Mouse (Mus musculus): Measurements from ENCODE around the gene Ylpm1. TPM values are rescaled to one million over a fixed set of nuclear protein-coding genes. Genes with fewer than 3 reads are reported as not detected.

The Ylpm1 gene
- polyA plus RNA-seq, 1 experiment from 2014 or later = 29.2 TPM

- Histone ChIP-seq H3K27ac (replicated peaks) (no peak overlapping the region), H3K4me1 (peaks cover 17% of the 10 kb centered on the region), H3K4me2 (replicated peaks) (peak overlapping the region; percentile 80), H3K9me3 (replicated peaks) (no peaks in the 10 kb centered on the region), H3K9ac (peak overlapping the region; percentile 79), H3K36me3 (peaks cover 15% of the 10 kb centered on the region), H3K4me3 (replicated peaks) (peak overlapping the region; percentile 90), H3K27me3 (no peaks in the 10 kb centered on the region)
- WGBS = 22% methylated on average over 15 of the region's 15 CpGs
- no peak for ATAC-seq (ENCODE audit: insufficient number of reproducible peaks, low FRiP score, low TSS enrichment, low read depth)
Measured at GRCm38 (mm10) chr12:84969656-84970427, 26.3 kb upstream of the Ylpm1 start.

- Histone ChIP-seq H3K27ac (replicated peaks) (0 out of 2 replicates have a peak within 1 kb of the TSS, but pooled peaks have one; percentile 22), H3K4me1 (peaks cover 17% of the 10 kb centered on the region), H3K9ac (peak within 1 kb of the TSS; percentile 79), H3K4me2 (replicated peaks) (peak within 1 kb of the TSS; percentile 80), H3K9me3 (replicated peaks) (no peaks in the 10 kb centered on the region), H3K4me3 (replicated peaks) (peak within 1 kb of the TSS; percentile 90), H3K36me3 (peaks cover 21% of the 10 kb centered on the region), H3K27me3 (no peaks in the 10 kb centered on the region)
- WGBS = under 1% methylated on average over 42 of the region's 42 CpGs
- peak; percentile 72; the same call in 1 of the 2 replicates for ATAC-seq (ENCODE audit: insufficient number of reproducible peaks, low FRiP score, low TSS enrichment, low read depth)
Measured at GRCm38 (mm10) chr12:84970428-84971096, 25.6 kb upstream of the Ylpm1 start, which contains the start of the genes Fcf1 and Arel1. Fcf1 (plus strand) TSS chr12:84970897. Arel1 (minus strand) TSS chr12:84970900.

GRCm38 (mm10) chr12:84979264-84979862 is 16.8 kb upstream of the Ylpm1 start:
- peaks cover 78% of the 10 kb centered on the region for H3K36me3 ChIP-seq
- no peak overlapping the region for H3K4me3 ChIP-seq (replicated peaks)
- H3K9me3 ChIP-seq (replicated peaks) = no peaks in the 10 kb centered on the region
- H3K4me2 ChIP-seq (replicated peaks) = no peak overlapping the region
- no peak overlapping the region for H3K9ac ChIP-seq
- ATAC-seq (ENCODE audit: insufficient number of reproducible peaks, low FRiP score, low TSS enrichment, low read depth) = no peak
- no peaks in the 10 kb centered on the region for H3K4me1 ChIP-seq
- no peak overlapping the region for H3K27ac ChIP-seq (replicated peaks)
- no peaks in the 10 kb centered on the region for H3K27me3 ChIP-seq
- 77% methylated on average over 2 of the region's 2 CpGs for WGBS

- Histone ChIP-seq H3K4me3 (replicated peaks) (no peak overlapping the region), H3K4me2 (replicated peaks) (no peak overlapping the region), H3K36me3 (peaks cover 5% of the 10 kb centered on the region; the same call in 1 of the 2 replicates), H3K27ac (replicated peaks) (no peak overlapping the region), H3K27me3 (no peaks in the 10 kb centered on the region), H3K4me1 (no peaks in the 10 kb centered on the region), H3K9me3 (replicated peaks) (no peaks in the 10 kb centered on the region), H3K9ac (no peak overlapping the region)
- 51% methylated on average over 4 of the region's 4 CpGs for WGBS
- no peak for ATAC-seq (ENCODE audit: insufficient number of reproducible peaks, low FRiP score, low TSS enrichment, low read depth)
Measured at GRCm38 (mm10) chr12:84989456-84989855, 6.7 kb upstream of the Ylpm1 start.

- Histone ChIP-seq H3K9ac (no peak overlapping the region), H3K27me3 (no peaks in the 10 kb centered on the region), H3K36me3 (no peaks in the 10 kb centered on the region), H3K4me2 (replicated peaks) (peak overlapping the region; percentile 83), H3K27ac (replicated peaks) (no peak overlapping the region), H3K4me1 (peaks cover 19% of the 10 kb centered on the region), H3K4me3 (replicated peaks) (peak overlapping the region; percentile 97; the same call in 1 of the 2 replicates), H3K9me3 (replicated peaks) (no peaks in the 10 kb centered on the region)
- 94% methylated on average over 9 of the region's 9 CpGs for WGBS
- no peak for ATAC-seq (ENCODE audit: insufficient number of reproducible peaks, low FRiP score, low TSS enrichment, low read depth)
Measured at GRCm38 (mm10) chr12:84995112-84995761, 884 bp upstream of the Ylpm1 start.

- no peaks in the 10 kb centered on the region for H3K36me3 ChIP-seq
- H3K9me3 ChIP-seq (replicated peaks) = no peaks in the 10 kb centered on the region
- no peaks in the 10 kb centered on the region for H3K27me3 ChIP-seq
- peak overlapping the region; percentile 97 for H3K4me3 ChIP-seq (replicated peaks)
- H3K9ac ChIP-seq = peak overlapping the region; percentile 97
- H3K27ac ChIP-seq (replicated peaks) = peak overlapping the region; percentile 90
- ATAC-seq (ENCODE audit: insufficient number of reproducible peaks, low FRiP score, low TSS enrichment, low read depth) = peak; percentile 49
- peak overlapping the region; percentile 83 for H3K4me2 ChIP-seq (replicated peaks)
- under 1% methylated on average over 37 of the region's 44 CpGs for WGBS
- peaks cover 19% of the 10 kb centered on the region for H3K4me1 ChIP-seq
Measured at GRCm38 (mm10) chr12:84996501-84997398, 629 bp downstream of the Ylpm1 start.

GRCm38 (mm10) chr12:84999053-84999452 is 2.9 kb downstream of the Ylpm1 start:
- Histone ChIP-seq H3K9ac (no peak overlapping the region), H3K27ac (replicated peaks) (no peak overlapping the region)

GRCm38 (mm10) chr12:85006206-85006605 is 10.1 kb downstream of the Ylpm1 start:
- H3K4me3 ChIP-seq (replicated peaks) = no peak overlapping the region
- no peak overlapping the region for H3K9ac ChIP-seq
- WGBS = 90% methylated on average over 1 of the region's 1 CpGs
- H3K4me1 ChIP-seq = no peaks in the 10 kb centered on the region
- no peak overlapping the region for H3K4me2 ChIP-seq (replicated peaks)
- H3K27me3 ChIP-seq = no peaks in the 10 kb centered on the region
- no peak overlapping the region for H3K27ac ChIP-seq (replicated peaks)
- H3K9me3 ChIP-seq (replicated peaks) = no peaks in the 10 kb centered on the region
- ATAC-seq (ENCODE audit: insufficient number of reproducible peaks, low FRiP score, low TSS enrichment, low read depth) = no peak
- H3K36me3 ChIP-seq = peaks cover 22% of the 10 kb centered on the region

More at GRCm38 (mm10) chr12:84999053-84999452, 2.9 kb downstream of the Ylpm1 start:
- H3K36me3 ChIP-seq = peaks cover 9% of the 10 kb centered on the region; the same call in 1 of the 2 replicates
- H3K4me1 ChIP-seq = peaks cover 19% of the 10 kb centered on the region
- no peaks in the 10 kb centered on the region for H3K27me3 ChIP-seq
- peak overlapping the region; percentile 8; the same call in 1 of the 2 replicates for H3K4me3 ChIP-seq (replicated peaks)
- peak overlapping the region; percentile 83; the same call in 1 of the 2 replicates for H3K4me2 ChIP-seq (replicated peaks)
- no peaks in the 10 kb centered on the region for H3K9me3 ChIP-seq (replicated peaks)
- no peak for ATAC-seq (ENCODE audit: insufficient number of reproducible peaks, low FRiP score, low TSS enrichment, low read depth)

GRCm38 (mm10) chr12:85007021-85007420 is 10.9 kb downstream of the Ylpm1 start:
- H3K36me3 ChIP-seq = peaks cover 30% of the 10 kb centered on the region
- no peak overlapping the region for H3K9ac ChIP-seq
- no peak overlapping the region for H3K4me3 ChIP-seq (replicated peaks)
- H3K4me2 ChIP-seq (replicated peaks) = no peak overlapping the region
- H3K27me3 ChIP-seq = no peaks in the 10 kb centered on the region
- H3K4me1 ChIP-seq = no peaks in the 10 kb centered on the region
- no peak overlapping the region for H3K27ac ChIP-seq (replicated peaks)
- ATAC-seq (ENCODE audit: insufficient number of reproducible peaks, low FRiP score, low TSS enrichment, low read depth) = no peak
- H3K9me3 ChIP-seq (replicated peaks) = no peaks in the 10 kb centered on the region

- WGBS = 69% methylated on average over 1 of the region's 1 CpGs
- no peak for ATAC-seq (ENCODE audit: insufficient number of reproducible peaks, low FRiP score, low TSS enrichment, low read depth)
Measured at GRCm38 (mm10) chr12:85009776-85010175, 13.7 kb downstream of the Ylpm1 start.

More at GRCm38 (mm10) chr12:85009776-85010175, 13.7 kb downstream of the Ylpm1 start:
- no peaks in the 10 kb centered on the region for H3K9me3 ChIP-seq (replicated peaks)
- no peak overlapping the region for H3K9ac ChIP-seq
- H3K4me1 ChIP-seq = no peaks in the 10 kb centered on the region
- peaks cover 41% of the 10 kb centered on the region for H3K36me3 ChIP-seq
- no peak overlapping the region for H3K4me3 ChIP-seq (replicated peaks)
- H3K27ac ChIP-seq (replicated peaks) = no peak overlapping the region
- no peak overlapping the region for H3K4me2 ChIP-seq (replicated peaks)
- no peaks in the 10 kb centered on the region for H3K27me3 ChIP-seq
